Mouse (Mus musculus) testis, adult 2 months (tissue): ENCODE results near the gene Ctnna3.

Experiments used
- CTCF ChIP-seq: fragments of 200-500 bp; IDR thresholded peaks from 2 replicates; pipeline ENCODE4 v1.5.1; 2012; ENCODE audit warnings: low read depth, mild to moderate bottlenecking, inconsistent platforms, low read length, moderate library complexity; ENCODE audit not compliant: control insufficient read depth, insufficient read depth, insufficient replicate concordance
- POLR2A ChIP-seq: fragments of 200-500 bp; IDR thresholded peaks from 2 replicates; pipeline ENCODE4 v1.6.1; 2012; ENCODE audit warnings: low read depth, mild to moderate bottlenecking, inconsistent platforms, low read length, moderate library complexity; ENCODE audit not compliant: control insufficient read depth

DNA sequence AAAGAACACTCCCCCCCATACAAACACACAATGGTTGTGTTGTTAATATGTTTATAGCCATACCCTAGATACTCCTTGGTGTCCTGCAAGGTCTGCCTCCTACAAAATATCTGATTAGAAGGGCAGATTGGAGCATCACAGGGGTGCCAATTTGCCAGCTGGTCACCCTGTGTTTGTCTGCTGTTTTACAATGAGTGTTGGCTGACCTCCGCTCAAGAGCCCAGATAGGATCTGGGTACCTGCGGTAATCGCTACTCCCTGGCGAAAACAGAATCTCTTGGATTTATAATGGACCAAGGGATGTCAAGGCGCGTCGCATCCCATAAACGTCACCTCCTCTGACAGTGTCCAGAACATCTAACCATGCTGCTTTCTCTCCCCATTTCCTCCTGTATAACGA lies 1457.0 kb downstream of the Ctnna3 start:
- no peak for TF ChIP-seq POLR2A
- no peak for TF ChIP-seq CTCF
